Mouse (Mus musculus) megakaryocyte-erythroid progenitor cell, adult 5-6 weeks (primary cell): ENCODE results near the gene Strip1. TPM values are rescaled to one million over a fixed set of nuclear protein-coding genes. Genes with fewer than 3 reads are reported as not detected.
A peak's percentile ranks its signal among the peaks of the same experiment; 100 is the strongest.
"Not testable (repeated sequence)": the region's sequence is repeated elsewhere in the genome, so short reads cannot be mapped to it uniquely, and the experiment has no call there.

Experiments used
- ATAC-seq: replicated peaks from 2 replicates; pipeline ENCODE4 v1.8.0; 2016; ENCODE audit warnings: mild to moderate bottlenecking, inconsistent platforms; ENCODE audit not compliant: severe bottlenecking, poor library complexity, low FRiP score, low TSS enrichment
- total RNA-seq, 2 experiments: library from RNA; stranded (forward) in 1 of 2; stranded (reverse) in 1 of 2; fragments of 200-1000, 215-1000 nt in 1 of 2; fragments of >200 nt in 1 of 2; fragmentation: Nextera tagmentation in 1 of 2; gene quantifications; 2 replicates each; pipeline ENCODE4 v1.2.3; 2014 to 2017

Strip1 gene
- total RNA-seq (2014; fragmentation: Nextera tagmentation) (19.9 and 20.5 TPM in 2 replicates), total RNA-seq (2017) (16.9 and 22.6 TPM in 2 replicates)

DNA sequence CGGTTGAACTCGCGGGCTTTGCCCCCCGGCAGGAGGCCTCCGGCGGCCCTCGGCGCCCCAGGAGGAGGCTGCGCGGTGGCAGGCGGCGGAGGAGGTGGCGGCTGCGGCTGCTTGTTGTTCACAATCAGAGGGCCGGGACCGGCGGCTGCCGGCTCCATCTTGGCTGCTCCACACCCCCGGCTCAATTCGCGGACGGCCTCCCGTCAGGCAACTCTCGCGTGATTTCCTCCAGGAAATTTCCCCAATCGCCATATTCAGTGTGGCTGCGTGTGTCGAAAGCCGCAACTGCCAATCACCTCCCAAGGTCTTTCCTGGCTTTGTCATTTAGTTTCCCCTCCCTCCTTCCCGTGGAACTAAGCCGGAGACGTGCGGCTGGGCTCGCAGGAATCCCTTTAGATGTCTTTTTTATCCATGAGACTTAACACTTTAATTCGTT is at the start of gene Strip1:
TSS of gene Strip1 (minus strand) at position 172 of the 436 bp plus-strand sequence.
- peak; percentile 97 for ATAC-seq

DNA sequence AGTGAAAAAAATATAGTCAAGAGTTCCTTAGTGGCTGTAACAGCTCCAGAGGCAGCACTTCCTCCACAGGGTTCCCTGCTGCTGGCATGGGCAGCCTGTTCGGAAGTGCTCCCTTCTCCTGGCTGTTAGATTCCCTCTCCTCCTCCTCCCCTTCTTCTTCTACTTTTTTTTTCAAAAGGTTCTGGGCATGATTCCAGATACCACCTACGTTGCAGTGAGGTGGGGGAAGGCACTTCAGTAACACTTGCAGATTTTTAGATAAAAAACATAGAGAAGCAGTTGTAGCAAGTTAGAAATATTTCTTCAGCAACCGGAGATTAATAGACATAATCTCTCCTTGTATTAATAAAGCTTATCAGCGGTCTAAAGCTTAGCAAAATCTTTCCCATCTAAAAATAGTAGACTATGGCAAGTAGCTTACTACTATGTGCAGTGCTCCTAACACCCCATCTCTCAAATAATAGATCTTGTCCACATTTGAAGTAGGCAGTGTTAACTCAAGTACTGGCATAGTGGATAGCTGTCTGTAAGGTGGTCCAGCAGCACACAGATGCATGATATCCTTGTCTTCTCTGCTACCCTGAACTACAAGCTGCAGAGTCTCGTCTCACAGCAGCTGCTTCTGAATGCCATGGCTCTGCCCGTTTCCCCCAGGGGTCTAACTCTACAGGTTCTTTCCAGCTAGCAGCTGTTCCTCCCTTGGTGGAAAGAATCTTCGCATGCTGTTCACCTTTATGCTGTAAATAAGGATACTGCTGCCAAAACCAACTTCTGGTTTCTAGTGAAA is 49.5 kb upstream of the Strip1 start:
- peak; percentile 64 for ATAC-seq

DNA sequence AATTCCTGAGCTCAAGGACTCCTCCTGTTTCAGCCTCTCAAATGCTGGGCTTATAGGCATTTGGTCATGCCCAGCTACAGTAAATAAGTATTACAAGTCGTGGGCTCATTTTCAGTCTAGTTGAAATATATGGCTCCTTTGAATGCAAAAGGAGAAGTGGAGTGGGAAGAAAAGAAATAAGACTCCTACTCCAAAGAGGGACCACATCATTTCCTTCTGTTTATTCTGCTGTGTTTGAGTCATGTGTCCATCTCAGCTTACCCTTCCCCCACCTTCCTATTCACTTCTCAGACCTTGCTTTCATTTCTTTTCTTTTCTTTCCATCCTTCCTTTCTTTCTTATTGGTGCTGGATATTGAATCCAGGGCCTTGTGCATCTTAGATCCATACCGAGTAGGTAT is 40.0 kb upstream of the Strip1 start:
- ATAC-seq = no peak

DNA sequence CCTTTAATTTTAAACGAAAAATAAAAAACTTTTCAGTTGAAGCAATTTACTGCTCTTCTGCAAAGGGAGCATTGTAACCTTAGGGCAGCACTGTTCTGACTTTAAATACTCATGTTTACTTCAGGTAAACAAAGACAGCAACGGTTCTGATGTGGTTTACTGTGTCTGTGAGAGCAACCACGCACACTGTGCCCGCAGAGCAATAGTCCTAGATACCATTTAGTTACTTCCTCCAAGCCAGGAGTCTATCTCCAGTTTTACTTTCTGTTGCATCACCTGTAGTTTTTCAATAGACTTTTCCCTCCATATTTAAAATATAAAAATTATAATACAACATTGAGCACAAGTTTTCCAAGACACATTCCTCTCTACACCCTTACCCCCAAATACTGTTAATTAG is 39.0 kb upstream of the Strip1 start:
- ATAC-seq = no peak

DNA sequence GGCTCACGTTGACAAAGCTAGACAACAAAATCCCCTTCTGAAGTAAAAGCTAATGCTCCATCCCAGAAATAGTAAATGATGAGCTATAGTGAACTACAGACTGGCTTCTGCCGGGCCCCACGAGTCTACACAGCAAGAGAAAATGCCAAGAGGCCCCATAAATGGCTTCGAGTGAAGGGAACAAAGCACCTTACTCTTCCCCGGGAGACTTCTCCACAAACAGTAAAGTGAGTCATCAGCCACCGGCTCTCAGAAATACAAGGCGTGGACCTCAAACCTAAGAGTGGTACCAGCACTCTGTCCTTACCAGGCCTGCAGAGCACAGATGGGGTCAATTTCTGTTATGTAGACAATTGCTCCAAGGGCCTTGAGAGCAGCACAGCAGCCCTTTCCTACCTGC is 37.3 kb upstream of the Strip1 start:
- no peak for ATAC-seq

DNA sequence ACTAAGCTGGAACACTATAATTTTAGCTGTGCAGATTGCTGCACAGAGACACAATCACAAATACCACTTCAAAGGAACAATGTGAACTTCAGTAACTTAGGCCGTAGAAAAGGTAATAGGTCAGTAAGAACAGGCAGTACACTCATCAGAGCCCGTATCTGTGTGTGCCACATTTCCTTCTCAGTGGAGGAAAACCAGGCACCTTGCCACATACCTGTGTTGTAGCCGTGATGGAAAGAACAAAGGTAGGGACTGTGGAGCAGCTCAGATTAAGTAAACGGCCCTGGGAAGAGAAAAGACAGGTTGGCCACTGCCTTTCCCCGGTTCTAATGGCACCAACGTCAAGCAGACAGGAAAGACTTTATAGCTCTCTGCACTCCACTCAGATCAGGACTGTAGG is 35.9 kb upstream of the Strip1 start:
- ATAC-seq = no peak

DNA sequence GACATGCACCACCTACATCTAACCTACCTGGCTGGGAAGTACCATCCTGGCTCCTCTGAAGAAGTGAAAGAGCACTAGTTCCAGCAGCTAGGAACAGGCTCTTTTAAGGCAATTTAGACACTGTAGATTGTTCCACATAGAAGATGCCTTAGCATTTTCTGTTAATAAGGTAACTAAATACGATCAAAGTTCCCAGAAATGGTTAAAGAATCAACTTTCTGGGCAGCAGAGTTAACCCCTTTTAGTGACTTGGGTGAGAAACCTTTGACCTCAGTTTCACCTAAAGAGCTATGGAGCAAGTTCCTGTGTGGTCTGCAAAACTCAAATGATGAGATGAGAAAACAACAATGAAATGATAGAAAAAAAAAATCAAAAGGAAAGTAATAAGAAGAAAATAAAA is 33.1 kb upstream of the Strip1 start:
- no peak for ATAC-seq

DNA sequence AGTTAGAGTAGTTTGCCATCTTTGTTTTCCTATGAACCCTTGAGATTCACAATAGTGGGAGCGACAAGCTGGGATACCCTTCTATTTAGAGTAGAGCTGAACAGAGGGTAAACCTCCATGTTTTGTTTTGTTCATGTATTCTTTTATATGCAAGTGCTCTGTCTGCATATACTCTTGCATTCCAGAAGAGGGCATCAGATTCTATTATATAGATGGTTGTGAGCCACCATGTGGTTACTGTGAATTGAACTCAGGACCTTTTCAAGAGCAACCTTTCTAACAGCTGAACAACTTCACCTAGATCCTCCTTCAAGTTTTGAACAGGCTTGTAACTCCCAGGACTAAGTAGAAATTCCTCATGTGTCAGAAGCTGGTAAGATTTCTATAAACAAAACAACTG is 27.5 kb upstream of the Strip1 start:
- ATAC-seq = 0 out of 2 replicates have a peak, but pooled peaks have one; percentile 54

DNA sequence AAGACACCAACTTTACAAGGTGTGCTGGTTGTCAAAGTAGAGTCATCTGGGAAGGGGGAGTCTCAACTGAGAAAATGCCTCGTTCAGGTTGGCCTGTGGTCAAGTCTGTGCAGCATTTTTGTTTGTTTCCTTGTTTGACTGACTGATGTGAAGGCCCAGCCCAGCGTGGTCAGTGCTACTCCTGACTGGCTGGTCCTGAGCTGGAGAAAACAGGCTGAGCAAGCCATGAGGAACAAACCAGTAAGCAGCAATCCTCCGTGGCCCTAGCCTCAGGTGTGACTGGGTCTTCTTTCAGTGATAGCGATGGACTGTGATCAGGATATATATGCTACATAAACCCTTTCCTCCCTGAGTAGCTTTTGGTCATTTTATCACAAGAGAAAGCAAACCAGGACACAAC is 25.4 kb upstream of the Strip1 start:
- ATAC-seq = no peak

DNA sequence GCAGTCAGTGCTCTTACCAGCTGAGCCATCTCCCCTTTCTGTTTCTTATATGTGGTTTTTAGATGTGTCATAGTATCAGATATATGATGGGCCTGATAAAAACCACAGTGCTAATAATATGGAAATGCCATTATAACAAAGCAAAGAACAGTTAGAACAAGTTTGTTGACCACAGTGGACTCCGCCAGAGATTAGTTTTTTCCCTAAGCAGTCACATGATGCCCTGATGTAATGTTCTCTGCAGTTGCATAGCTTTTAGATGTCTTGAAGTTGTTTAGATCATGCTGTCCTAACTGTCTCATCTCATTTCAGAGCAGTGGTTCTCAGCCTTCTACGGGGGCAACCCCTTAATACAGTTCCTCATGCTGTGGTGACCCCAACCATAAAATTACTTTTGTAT is 24.7 kb upstream of the Strip1 start:
- ATAC-seq = no peak

DNA sequence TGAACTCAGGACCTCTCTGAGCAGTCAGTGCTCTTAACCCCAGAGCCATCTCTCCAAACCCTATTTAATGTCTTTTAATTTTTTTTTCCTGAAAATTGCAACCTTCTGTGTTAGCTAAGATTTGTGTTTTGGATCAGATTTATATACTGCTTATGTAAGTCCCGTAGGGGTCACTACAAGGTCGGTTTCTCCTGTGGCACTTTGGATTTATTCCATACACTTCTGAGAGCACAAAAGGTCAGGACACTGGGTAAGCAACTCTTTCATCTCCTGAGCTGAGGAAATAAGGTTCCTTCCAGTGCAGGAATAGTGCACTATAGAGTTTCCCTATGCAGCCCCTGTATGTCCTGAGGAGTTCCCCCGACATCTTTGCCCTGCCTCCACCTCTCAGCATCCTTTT is 24.0 kb upstream of the Strip1 start:
- no peak for ATAC-seq

DNA sequence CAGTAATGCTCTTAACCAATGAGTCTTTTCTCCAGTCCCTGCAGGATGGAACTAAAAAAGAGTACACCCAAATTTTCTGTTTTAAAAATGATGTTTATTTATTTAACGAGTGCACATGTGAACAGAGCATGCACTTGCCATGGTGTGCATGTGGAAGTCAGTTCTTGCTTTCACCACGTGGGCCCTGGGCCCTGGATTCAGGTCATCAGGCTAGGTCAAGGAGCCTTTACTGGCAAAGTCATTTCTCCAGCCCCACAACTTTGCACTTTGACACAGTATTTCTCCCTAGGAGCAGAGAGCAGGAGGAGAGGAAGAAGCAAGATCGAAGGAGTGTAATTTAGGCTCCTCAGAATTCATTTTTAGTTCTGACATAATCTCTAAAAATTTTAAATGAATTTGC is 23.4 kb upstream of the Strip1 start:
- ATAC-seq = no peak

DNA sequence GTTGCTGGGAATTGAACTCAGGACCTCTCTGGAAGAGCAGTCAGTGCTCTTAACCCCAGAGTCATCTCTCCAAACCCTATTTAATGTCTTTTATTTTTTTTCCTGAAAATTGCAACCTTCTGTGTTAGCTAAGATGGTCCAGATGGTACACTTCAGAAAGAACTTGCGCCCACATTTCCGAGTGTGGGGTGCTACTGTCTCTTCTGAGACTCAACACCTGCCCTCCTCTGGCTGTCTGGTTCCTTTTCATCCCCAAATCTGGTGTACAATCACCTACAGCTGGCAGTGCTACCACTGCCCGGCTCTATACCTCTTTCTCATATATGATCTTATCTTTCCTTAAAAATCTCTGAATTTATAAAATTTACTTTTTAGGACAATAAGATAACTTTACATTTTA is 21.5 kb upstream of the Strip1 start:
- no peak for ATAC-seq

DNA sequence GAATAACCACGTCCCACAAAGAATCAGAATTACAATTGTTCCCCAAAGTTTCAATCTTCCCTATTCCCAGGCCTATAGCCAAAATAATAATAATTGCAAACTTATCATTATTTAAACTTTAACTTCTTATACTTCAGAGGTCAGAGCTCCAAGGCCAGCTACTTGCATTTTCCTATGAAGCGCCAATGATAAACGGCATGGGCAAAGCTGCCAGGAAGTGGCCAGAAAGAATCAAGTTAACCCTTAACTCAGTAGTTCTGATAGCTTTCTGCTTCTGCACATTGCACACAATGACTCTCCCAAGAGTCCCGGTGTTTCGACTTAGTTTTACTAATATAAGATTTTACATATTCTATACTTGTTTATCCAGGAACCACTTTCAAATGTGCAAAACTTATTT is 18.8 kb upstream of the Strip1 start:
- not testable (repeated sequence) for ATAC-seq

DNA sequence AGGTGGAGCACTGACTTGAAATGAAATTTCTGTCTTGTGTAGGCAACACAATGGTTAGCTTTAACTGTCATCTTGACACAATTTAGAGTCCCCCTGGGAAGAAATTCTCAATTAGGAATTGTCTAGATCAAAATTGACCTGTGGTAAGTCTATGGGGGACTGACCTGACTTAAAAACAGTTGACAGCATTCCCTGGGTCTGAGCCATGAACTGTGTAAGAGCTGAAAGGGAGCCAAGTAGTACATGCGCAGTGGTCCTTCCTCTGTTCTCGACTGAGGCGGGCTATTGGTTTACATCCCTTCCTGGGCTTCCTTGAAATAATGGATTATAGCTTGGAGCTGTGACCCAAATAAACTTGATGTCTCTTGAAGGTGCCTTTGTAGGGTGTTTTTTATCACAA is 15.5 kb upstream of the Strip1 start:
- no peak for ATAC-seq

DNA sequence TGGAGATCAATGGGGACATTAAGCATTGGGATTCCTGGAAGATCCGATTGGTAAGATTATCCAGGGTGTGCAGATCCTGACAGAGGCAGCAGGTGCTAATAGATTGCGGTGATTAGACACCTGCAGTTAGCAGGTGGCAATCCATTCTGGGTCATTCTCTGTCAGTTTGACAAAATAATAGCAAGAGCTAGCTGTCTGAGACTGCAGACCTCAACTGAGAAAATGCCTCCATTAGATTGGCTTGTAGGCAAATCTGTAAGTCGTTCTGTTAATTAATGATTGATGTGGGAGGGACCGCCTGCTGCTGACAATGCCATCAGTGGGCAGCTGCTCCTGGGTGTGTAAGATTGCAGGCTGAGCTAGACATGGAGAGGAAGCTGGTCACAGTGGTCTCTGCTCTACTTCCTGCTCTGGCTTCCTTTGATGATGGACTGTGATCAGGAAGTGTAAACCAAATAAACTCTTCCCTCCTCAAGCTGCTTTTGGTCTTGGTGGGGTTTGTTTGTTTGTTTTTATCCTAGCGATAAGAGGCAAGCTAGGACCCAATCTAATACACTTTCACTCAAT is 6.2 kb upstream of the Strip1 start:
- no peak for ATAC-seq

DNA sequence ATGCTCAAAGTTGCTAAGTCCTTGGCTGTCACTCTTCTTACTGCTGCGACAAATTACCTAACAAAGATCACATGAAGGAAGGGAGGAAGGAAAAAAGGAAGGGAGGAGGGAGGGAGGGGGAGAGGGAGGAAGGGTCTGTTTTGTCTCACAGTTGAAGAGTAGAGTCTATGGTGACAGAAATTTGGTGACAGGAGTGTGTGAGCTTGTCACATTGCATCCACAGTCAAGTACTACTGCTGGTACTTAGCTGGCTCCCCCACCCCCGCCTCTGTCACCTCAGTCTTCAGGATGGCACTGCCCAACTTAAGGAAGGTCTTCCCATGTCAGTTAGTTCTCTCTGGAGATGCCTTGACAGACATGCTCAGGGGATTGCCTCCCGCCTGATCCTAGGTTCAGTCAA is 4.7 kb upstream of the Strip1 start:
- no peak for ATAC-seq

DNA sequence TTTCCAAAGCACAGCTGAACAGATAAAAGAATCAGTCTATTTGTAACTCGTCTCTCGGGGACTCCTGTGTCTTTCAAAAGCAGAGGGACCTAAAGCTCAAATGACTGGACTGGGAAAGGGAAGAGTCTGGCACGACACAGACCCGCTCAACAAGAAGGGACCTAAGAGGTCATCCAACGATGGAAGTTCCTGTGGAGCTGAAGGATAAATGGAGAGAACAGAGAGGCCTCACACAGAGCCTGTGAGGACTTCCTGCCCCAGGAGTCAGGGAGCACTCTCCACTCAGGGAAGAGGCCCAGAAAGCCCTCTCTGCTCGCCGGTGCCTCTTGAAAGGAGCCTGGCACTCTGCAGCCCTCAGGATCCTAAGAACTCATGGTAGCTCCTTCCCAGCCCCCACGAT is 4.3 kb upstream of the Strip1 start:
- no peak for ATAC-seq

DNA sequence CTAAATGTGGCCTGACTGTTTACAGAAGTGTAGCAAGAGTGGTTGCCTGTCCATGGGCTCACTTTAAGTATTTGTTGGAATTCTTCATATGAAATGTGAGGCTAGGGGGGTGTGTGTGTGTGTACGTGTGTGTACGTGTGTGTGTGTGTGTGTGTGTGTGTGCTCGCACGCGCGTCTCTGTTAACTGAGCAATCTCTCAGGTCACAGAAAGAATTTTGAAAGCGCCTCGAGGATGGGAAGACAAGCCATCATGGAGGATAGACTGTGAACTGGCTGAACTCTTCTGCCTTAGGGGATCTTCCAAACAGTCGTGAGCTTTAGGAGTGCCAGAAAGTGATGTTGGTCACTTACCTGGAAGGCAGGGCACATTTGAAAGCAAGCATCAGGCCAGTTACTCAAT is 2.4 kb upstream of the Strip1 start:
- no peak for ATAC-seq

DNA sequence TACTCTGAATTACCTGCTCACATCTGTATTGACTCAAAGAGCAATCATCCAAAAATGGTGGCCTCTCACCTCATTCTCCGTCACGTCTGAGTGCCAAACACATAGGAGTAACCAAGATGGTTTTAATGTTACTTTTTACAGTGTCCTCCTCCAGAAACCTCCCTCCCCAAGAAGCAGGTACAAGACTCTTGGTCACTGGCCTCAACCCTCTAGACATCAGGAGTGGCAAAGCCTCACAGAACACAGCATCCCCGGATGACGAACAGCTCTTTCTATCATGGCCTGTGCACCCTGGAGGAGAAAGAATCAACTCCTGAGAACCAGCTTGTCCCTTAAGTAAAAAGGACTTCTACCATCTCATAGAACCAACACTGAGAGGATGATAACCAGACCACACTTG is 1.3 kb upstream of the Strip1 start:
- no peak for ATAC-seq
